Mouse (Mus musculus) left cerebral cortex, adult 2 months (tissue): ENCODE results near the gene M6pr. TPM values are rescaled to one million over a fixed set of nuclear protein-coding genes. Genes with fewer than 3 reads are reported as not detected.
"Not testable (repeated sequence)": the region's sequence is repeated elsewhere in the genome, so short reads cannot be mapped to it uniquely, and the experiment has no call there.

Source experiments
- DNase-seq, 2 experiments: peaks; one replicate each; pipeline ENCODE4 v3.0.0; 2021 to 2022; ENCODE audit warnings: low spot score in 2 of 2, mixed read lengths in 1 of 2; ENCODE audit errors: extremely low spot score in 1 of 2
- H3K27ac ChIP-seq: fragments of 200-600 bp; 2 replicates; pipeline ENCODE4 v1.8.1; 2022
- H3K4me3 ChIP-seq: fragments of 200-600 bp; 2 replicates; pipeline ENCODE4 v1.8.1; 2022
- CTCF ChIP-seq: fragments of 200-600 bp; IDR thresholded peaks from 2 replicates; pipeline ENCODE4 v1.8.1; 2022; ENCODE audit warnings: antibody characterized with exemption, mild to moderate bottlenecking, moderate library complexity
- intact Hi-C: fragments of 180-260 bp; cut with DNase I; formaldehyde crosslinking; loops from one replicate; pipeline ENCODE4 v1.15.1; 2025
- total RNA-seq, 2 experiments: library from RNA; stranded (reverse); gene quantifications; 2 replicates each; pipeline ENCODE4 v1.2.3; 2021

The M6pr gene
- total RNA-seq, 2 experiments from 2014 or later, result 69.5 TPM

DNA sequence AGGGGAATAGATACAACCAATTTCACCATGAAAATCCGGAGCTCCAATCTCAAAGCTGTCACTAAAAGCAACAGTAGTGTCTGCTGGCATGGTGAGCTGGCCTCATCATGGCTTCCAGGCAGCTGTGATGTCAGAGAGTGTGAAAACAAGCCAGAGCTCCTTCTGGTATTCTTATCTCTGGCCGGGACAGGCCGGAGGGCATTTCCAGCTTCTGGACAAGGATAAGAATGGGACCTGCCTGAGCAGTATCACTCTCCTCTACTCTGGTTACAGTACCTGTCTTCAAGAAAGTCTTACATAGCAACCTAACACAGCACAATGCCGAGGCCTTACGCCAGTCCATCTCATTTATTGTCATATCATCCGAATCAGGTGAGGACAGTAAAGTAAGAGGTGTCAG is 37.2 kb downstream of the M6pr start:
- Histone ChIP-seq H3K27ac (no peak overlapping the region), H3K4me3 (no peak overlapping the region)
- TF ChIP-seq CTCF, result no peak
- intact Hi-C loops, result no loop called here
- DNase-seq, result no peak

DNA sequence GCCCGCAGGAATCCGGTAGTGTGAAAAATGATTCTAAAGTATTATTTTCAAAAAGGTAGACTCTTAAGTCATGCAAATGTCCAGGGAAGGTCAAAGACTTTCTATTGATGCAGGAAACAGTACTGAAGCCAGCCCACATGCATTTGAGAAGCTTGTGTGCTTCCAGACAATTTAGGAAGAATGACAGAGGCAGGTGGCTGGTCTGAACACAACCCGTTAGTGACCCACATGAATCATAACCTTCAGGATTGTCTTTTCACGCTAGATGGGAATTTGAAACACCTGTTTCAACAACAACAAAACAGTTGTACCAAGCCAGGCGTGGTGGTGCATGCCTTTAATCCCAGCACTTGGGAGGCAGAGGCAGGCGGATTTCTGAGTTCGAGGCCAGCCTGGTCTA is 37.9 kb downstream of the M6pr start:
- DNase-seq, result no peak
- TF ChIP-seq CTCF, result no peak
- Histone ChIP-seq H3K4me3 (no peak overlapping the region), H3K27ac (no peak overlapping the region)
- intact Hi-C loops, result no loop called here

- DNase-seq, H3K4me3 ChIP-seq, H3K27ac ChIP-seq, intact Hi-C loops: not testable (repeated sequence)
These were observed 38.8 kb downstream of the M6pr start for GRCm38 (mm10) chr6:122347326-122347725.

DNA sequence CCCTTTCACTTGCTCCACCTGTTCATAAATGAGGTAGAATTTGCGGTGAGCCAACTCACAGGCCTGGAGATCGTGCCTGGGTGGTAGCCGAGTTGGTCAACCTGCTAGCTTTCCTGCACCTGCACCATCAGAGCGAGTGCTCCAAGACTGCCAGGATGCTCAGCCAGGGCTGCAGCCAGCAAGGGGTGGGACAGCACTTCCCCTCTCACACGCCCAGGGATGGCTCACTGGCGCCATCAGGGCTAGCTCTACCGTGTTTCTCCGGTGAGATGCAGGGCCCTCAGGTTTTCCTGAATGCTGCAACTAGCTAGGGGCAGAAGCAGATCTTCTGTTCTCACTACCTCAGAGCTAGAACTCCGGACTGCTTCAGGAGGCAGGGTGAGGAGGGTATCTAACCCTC is 47.4 kb downstream of the M6pr start:
- TF ChIP-seq CTCF, result no peak
- intact Hi-C loops, result no loop called here
- H3K4me3 ChIP-seq, result no peak overlapping the region
- DNase-seq, result no peak
- H3K27ac ChIP-seq, result no peak overlapping the region

DNA sequence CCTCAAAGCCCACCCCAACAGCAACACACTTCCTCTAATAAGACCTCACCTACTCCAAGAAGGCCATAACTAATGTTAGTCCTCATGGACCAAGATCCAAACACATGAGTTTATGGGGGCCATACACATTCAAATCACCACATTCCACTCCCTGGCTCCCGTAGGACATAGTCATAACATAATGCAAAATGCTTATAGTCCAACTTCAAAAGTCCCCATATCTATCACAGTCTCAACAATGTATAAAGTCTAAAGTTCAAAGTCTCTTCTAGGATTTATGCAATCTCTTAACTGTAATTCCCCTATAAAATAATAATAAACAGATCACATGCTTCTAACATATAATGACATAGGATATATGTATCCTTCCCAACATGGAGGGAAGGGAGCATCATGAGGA is 48.6 kb downstream of the M6pr start:
- no peak for TF ChIP-seq CTCF
- no peak overlapping the region for H3K4me3 ChIP-seq
- no peak overlapping the region for H3K27ac ChIP-seq
- intact Hi-C loops, result no loop called here
- DNase-seq, result no peak

- intact Hi-C loops, result no loop called here
These were observed 57.2 kb downstream of the M6pr start for GRCm38 (mm10) chr6:122365706-122366105.

GRCm38 (mm10) chr6:122366287-122366686 is 57.8 kb downstream of the M6pr start:
- DNase-seq, result no peak
- TF ChIP-seq CTCF, result no peak
- Histone ChIP-seq H3K4me3 (no peak overlapping the region), H3K27ac (no peak overlapping the region)
- intact Hi-C loops, result no loop called here

More at GRCm38 (mm10) chr6:122365706-122366105, 57.2 kb downstream of the M6pr start:
- H3K27ac ChIP-seq, result no peak overlapping the region
- no peak for TF ChIP-seq CTCF
- H3K4me3 ChIP-seq, result no peak overlapping the region
- no peak for DNase-seq

DNA sequence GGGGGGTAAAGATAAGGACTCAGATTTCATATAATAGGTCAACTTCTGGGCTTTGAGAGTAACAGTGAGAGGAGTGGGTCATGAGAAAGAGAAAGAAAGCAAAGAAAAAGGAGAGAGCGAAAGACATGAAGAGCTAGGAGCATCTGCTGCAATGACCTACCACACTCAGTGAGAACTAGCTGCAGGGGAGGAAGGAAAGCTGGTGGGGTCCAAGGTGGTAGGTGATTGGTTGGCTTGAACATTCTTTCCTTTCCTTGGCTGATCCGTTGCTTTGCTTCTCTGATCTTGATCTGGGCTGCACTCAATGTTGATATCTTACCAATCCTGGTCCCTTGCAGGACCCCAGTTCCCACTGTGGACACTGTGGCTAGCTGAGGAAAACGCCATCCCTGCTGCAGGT is 58.5 kb downstream of the M6pr start:
- Histone ChIP-seq H3K4me3 (no peak overlapping the region), H3K27ac (no peak overlapping the region)
- DNase-seq, result no peak
- TF ChIP-seq CTCF, result no peak
- intact Hi-C loops, result no loop called here

Other genes with a start within 250 kb of the M6pr start
- gene Klrg1, start 25.8 kb upstream of the M6pr start, total RNA-seq, result not detected
- gene Phc1, start 31.8 kb downstream of the M6pr start, total RNA-seq, result 10 to 100 TPM; 57.9 to 64.0 TPM
- gene Rimklb, start 190.0 kb downstream of the M6pr start, total RNA-seq, result 10 to 100 TPM; 80.3 to 80.6 TPM
- under 1 TPM; 0.33 to 0.63 TPM for gene Mfap5, start 197.1 kb downstream of the M6pr start, total RNA-seq
- gene Aicda, start 245.1 kb downstream of the M6pr start, total RNA-seq, result not detected